Mouse (Mus musculus): ENCODE results near the gene Wdr75. TPM values are rescaled to one million over a fixed set of nuclear protein-coding genes. Genes with fewer than 3 reads are reported as not detected.

Gene Wdr75
- polyA plus RNA-seq (2015; fragmentation: Nextera tagmentation; extraction: Ambion mirVana) = 56.2 and 60.0 TPM in 2 replicates

GRCm38 (mm10) chr1:45794969-45795908, at the start of gene Wdr75:
Gene Wdr75, plus strand, starts transcription at chr1:45795166.
- H3K4me1 ChIP-seq = peaks cover 19% of the 10 kb centered on the region
- under 1% methylated on average over 70 of the region's 70 CpGs for WGBS
- H3K4me3 ChIP-seq = peak within 1 kb of the TSS; percentile 94
- H3K9me3 ChIP-seq = no peaks in the 10 kb centered on the region
- H3K9ac ChIP-seq = peak within 1 kb of the TSS; percentile 91
- H3K4me2 ChIP-seq = peak within 1 kb of the TSS; percentile 69
- H3K27ac ChIP-seq = peak within 1 kb of the TSS; percentile 97
- H3K27me3 ChIP-seq (replicated peaks) = no peaks in the 10 kb centered on the region
- ATAC-seq (replicated peaks) = peak; percentile 100
- no peaks in the 10 kb centered on the region for H3K36me3 ChIP-seq (replicated peaks)

GRCm38 (mm10) chr1:45755902-45756301, 39.1 kb upstream of the Wdr75 start:
- no peaks in the 10 kb centered on the region for H3K27me3 ChIP-seq (replicated peaks)
- H3K27ac ChIP-seq = no peak overlapping the region
- no peaks in the 10 kb centered on the region for H3K9me3 ChIP-seq
- ATAC-seq (replicated peaks) = no peak
- H3K4me3 ChIP-seq = no peak overlapping the region
- no peaks in the 10 kb centered on the region for H3K36me3 ChIP-seq (replicated peaks)
- no peaks in the 10 kb centered on the region for H3K4me1 ChIP-seq
- no peak overlapping the region for H3K4me2 ChIP-seq
- H3K9ac ChIP-seq = no peak overlapping the region

GRCm38 (mm10) chr1:45756707-45757106, 38.3 kb upstream of the Wdr75 start:
- Histone ChIP-seq H3K27me3 (replicated peaks) (no peaks in the 10 kb centered on the region), H3K4me3 (no peak overlapping the region), H3K36me3 (replicated peaks) (no peaks in the 10 kb centered on the region), H3K9ac (no peak overlapping the region), H3K4me2 (no peak overlapping the region), H3K9me3 (no peaks in the 10 kb centered on the region), H3K4me1 (no peaks in the 10 kb centered on the region), H3K27ac (no peak overlapping the region)
- no peak for ATAC-seq (replicated peaks)

GRCm38 (mm10) chr1:45758011-45758410, 37.0 kb upstream of the Wdr75 start:
- H3K4me3 ChIP-seq = no peak overlapping the region
- H3K27ac ChIP-seq = no peak overlapping the region
- H3K9me3 ChIP-seq = no peaks in the 10 kb centered on the region
- H3K27me3 ChIP-seq (replicated peaks) = no peaks in the 10 kb centered on the region
- H3K4me2 ChIP-seq = no peak overlapping the region
- H3K4me1 ChIP-seq = no peaks in the 10 kb centered on the region
- H3K36me3 ChIP-seq (replicated peaks) = no peaks in the 10 kb centered on the region
- 89% methylated on average over 1 of the region's 1 CpGs for whole genome bisulfite sequencing
- ATAC-seq (replicated peaks) = no peak
- no peak overlapping the region for H3K9ac ChIP-seq

- Histone ChIP-seq H3K36me3 (replicated peaks) (no peaks in the 10 kb centered on the region), H3K27me3 (replicated peaks) (no peaks in the 10 kb centered on the region), H3K4me3 (no peak overlapping the region), H3K27ac (no peak overlapping the region), H3K4me1 (no peaks in the 10 kb centered on the region), H3K4me2 (no peak overlapping the region), H3K9me3 (no peaks in the 10 kb centered on the region), H3K9ac (no peak overlapping the region)
- ATAC-seq (replicated peaks) = no peak
- 52% methylated on average over 4 of the region's 4 CpGs for WGBS
Measured at GRCm38 (mm10) chr1:45760667-45761467, 34.1 kb upstream of the Wdr75 start.

- no peak for ATAC-seq (replicated peaks)
- H3K9ac ChIP-seq = no peak overlapping the region
Measured at GRCm38 (mm10) chr1:45761468-45761795, 33.5 kb upstream of the Wdr75 start.

GRCm38 (mm10) chr1:45765678-45766077, 29.3 kb upstream of the Wdr75 start:
- no peak for ATAC-seq (replicated peaks)
- H3K4me3 ChIP-seq = no peak overlapping the region

More at GRCm38 (mm10) chr1:45761468-45761795, 33.5 kb upstream of the Wdr75 start:
- Histone ChIP-seq H3K9me3 (no peaks in the 10 kb centered on the region), H3K36me3 (replicated peaks) (no peaks in the 10 kb centered on the region), H3K4me2 (no peak overlapping the region), H3K4me1 (no peaks in the 10 kb centered on the region), H3K4me3 (no peak overlapping the region), H3K27ac (no peak overlapping the region), H3K27me3 (replicated peaks) (no peaks in the 10 kb centered on the region)
- WGBS = 53% methylated on average over 1 of the region's 1 CpGs

GRCm38 (mm10) chr1:45766123-45766522, 28.8 kb upstream of the Wdr75 start:
- no peaks in the 10 kb centered on the region for H3K36me3 ChIP-seq (replicated peaks)
- no peak overlapping the region for H3K4me3 ChIP-seq
- H3K27me3 ChIP-seq (replicated peaks) = no peaks in the 10 kb centered on the region
- 0 out of 2 replicates have a peak, but pooled peaks have one; percentile 33 for ATAC-seq (replicated peaks)
- no peak overlapping the region for H3K4me2 ChIP-seq
- H3K4me1 ChIP-seq = no peaks in the 10 kb centered on the region
- no peaks in the 10 kb centered on the region for H3K9me3 ChIP-seq
- WGBS = 30% methylated on average over 8 of the region's 8 CpGs
- no peak overlapping the region for H3K27ac ChIP-seq
- no peak overlapping the region for H3K9ac ChIP-seq

More at GRCm38 (mm10) chr1:45765678-45766077, 29.3 kb upstream of the Wdr75 start:
- H3K4me2 ChIP-seq = no peak overlapping the region
- H3K4me1 ChIP-seq = no peaks in the 10 kb centered on the region
- no peaks in the 10 kb centered on the region for H3K36me3 ChIP-seq (replicated peaks)
- 64% methylated on average over 4 of the region's 4 CpGs for WGBS
- no peaks in the 10 kb centered on the region for H3K27me3 ChIP-seq (replicated peaks)
- H3K9ac ChIP-seq = no peak overlapping the region
- H3K27ac ChIP-seq = no peak overlapping the region
- H3K9me3 ChIP-seq = no peaks in the 10 kb centered on the region

- ATAC-seq (replicated peaks) = no peak
- Histone ChIP-seq H3K4me3 (no peak overlapping the region), H3K27ac (no peak overlapping the region), H3K9me3 (no peaks in the 10 kb centered on the region), H3K27me3 (replicated peaks) (no peaks in the 10 kb centered on the region), H3K4me2 (no peak overlapping the region), H3K9ac (no peak overlapping the region), H3K36me3 (replicated peaks) (no peaks in the 10 kb centered on the region), H3K4me1 (no peaks in the 10 kb centered on the region)
- 77% methylated on average over 5 of the region's 5 CpGs for WGBS
Measured at GRCm38 (mm10) chr1:45767533-45767932, 27.4 kb upstream of the Wdr75 start.

- no peak overlapping the region for H3K27ac ChIP-seq
- H3K9me3 ChIP-seq = no peaks in the 10 kb centered on the region
- no peak overlapping the region for H3K9ac ChIP-seq
- no peak overlapping the region for H3K4me3 ChIP-seq
- WGBS = 96% methylated on average over 13 of the region's 13 CpGs
- no peaks in the 10 kb centered on the region for H3K4me1 ChIP-seq
- no peaks in the 10 kb centered on the region for H3K27me3 ChIP-seq (replicated peaks)
- no peaks in the 10 kb centered on the region for H3K36me3 ChIP-seq (replicated peaks)
- ATAC-seq (replicated peaks) = no peak
- H3K4me2 ChIP-seq = no peak overlapping the region
Measured at GRCm38 (mm10) chr1:45769321-45769720, 25.6 kb upstream of the Wdr75 start.

GRCm38 (mm10) chr1:45770051-45770450, 24.9 kb upstream of the Wdr75 start:
- no peak overlapping the region for H3K4me3 ChIP-seq
- 92% methylated on average over 2 of the region's 2 CpGs for WGBS
- no peak overlapping the region for H3K9ac ChIP-seq
- no peak overlapping the region for H3K4me2 ChIP-seq
- no peaks in the 10 kb centered on the region for H3K36me3 ChIP-seq (replicated peaks)
- no peaks in the 10 kb centered on the region for H3K4me1 ChIP-seq
- no peaks in the 10 kb centered on the region for H3K27me3 ChIP-seq (replicated peaks)
- no peaks in the 10 kb centered on the region for H3K9me3 ChIP-seq
- no peak overlapping the region for H3K27ac ChIP-seq
- no peak for ATAC-seq (replicated peaks)

GRCm38 (mm10) chr1:45780606-45781288, 14.2 kb upstream of the Wdr75 start:
- no peak overlapping the region for H3K27ac ChIP-seq
- no peak overlapping the region for H3K4me3 ChIP-seq
- no peaks in the 10 kb centered on the region for H3K4me1 ChIP-seq
- no peaks in the 10 kb centered on the region for H3K9me3 ChIP-seq
- H3K4me2 ChIP-seq = no peak overlapping the region
- WGBS = 77% methylated on average over 4 of the region's 4 CpGs
- no peaks in the 10 kb centered on the region for H3K27me3 ChIP-seq (replicated peaks)
- no peaks in the 10 kb centered on the region for H3K36me3 ChIP-seq (replicated peaks)
- no peak for ATAC-seq (replicated peaks)
- H3K9ac ChIP-seq = no peak overlapping the region

All from midbrain, embryonic 15.5 days (tissue).